Mouse (Mus musculus): ENCODE data around the gene Prkn. TPM values are rescaled to one million over a fixed set of nuclear protein-coding genes. Genes with fewer than 3 reads are reported as not detected.

The Prkn gene
- total RNA-seq, 2 experiments from 2014 or later = 16.6 to 16.8 TPM

DNA sequence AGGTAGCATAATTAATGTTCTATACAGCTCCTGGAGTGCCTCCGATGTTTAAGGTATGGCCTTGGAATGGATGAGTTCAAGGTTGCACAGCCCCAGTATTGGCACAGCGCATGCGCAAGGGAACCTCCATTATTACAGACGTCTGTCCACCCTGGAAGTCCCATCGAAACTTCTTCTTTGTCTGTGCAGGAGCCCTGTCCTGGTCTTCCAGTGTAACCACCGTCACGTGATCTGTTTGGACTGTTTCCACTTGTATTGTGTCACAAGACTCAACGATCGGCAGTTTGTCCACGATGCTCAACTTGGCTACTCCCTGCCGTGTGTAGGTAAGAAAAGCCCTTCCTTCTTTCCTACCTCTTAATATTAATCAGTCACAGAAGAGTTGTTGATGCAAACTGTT lies 794.9 kb downstream of the Prkn start:
- no peak for DNase-seq (ENCODE audit: low spot score in 2 of 2)

DNA sequence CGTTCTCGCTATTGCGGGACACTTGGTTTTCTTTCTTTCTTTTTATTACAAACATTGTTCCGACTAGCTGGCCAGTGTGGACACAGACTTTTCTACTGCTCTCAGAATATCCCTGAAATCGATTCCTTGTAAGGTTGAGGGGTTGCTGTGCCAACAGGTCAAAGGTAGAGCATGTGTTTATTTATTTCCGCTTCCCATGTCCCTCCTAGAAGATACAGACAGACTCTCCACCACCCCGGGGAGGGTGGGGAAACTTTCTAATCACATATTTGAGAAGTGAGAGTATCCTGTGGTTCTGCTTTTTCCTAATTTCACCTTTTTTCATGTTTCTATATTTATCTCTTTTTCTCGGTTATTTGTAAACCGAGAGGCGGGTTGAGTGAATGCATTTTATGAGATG lies 797.5 kb downstream of the Prkn start:
- DNase-seq (ENCODE audit: low spot score in 2 of 2) = no peak

DNA sequence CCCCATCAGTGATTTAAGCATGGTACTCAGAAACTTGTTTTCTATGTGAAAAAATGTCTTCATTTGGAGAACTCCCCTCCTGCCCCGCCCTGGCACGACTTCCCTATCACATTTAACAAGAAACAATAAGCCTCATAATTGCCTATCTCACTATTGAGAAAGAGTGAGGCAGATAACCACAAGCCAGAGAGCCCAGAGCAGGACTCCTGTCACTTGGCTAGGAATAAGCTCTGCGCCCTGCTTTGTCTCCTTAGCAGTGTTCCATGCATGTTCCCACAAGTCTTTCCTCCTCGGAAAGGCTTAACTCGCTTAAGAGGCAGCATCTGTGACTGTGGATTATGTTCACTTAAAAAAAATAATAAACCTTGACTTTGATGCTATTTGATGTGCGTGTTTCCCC lies 798.3 kb downstream of the Prkn start:
- DNase-seq (ENCODE audit: low spot score in 2 of 2) = no peak

DNA sequence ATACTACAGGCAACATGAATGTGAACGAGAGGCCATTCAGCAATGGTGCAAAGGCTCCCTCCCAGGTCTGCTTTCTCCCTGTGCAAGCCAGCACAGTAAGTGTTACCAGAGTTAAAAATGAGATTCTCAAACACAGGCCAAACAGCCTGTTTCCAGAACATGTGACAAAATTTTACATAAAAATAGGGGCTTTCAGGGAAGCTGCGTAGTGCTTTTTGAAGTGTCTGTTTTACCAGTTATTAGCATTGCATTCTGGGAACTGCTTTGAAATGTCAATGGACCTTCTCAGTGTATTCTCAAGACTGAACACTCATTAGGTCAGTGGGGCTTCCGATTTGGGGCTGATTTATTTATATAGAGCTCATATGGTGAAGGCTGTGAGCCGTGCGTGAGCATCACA lies 799.6 kb downstream of the Prkn start:
- no peak for DNase-seq (ENCODE audit: low spot score in 2 of 2)

DNA sequence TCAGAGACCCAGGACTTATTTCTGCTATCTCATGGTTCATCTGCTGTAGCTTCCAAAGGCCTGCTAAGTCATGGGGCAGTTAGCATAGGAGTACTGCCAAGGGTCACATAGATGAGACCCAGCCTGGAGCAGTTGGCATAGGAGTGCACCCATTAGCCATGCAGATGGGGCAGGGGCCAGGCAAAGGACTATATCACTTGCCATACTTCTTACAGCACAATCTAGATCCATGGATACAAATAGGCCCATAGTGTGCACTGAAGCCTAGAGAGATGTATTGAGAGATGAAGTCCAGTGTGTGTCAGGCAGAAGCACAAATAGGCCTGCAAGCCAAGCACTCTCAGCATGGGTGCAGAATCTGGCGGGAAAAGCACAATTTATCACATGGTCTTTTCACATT lies 802.1 kb downstream of the Prkn start:
- no peak for DNase-seq (ENCODE audit: low spot score in 2 of 2)

DNA sequence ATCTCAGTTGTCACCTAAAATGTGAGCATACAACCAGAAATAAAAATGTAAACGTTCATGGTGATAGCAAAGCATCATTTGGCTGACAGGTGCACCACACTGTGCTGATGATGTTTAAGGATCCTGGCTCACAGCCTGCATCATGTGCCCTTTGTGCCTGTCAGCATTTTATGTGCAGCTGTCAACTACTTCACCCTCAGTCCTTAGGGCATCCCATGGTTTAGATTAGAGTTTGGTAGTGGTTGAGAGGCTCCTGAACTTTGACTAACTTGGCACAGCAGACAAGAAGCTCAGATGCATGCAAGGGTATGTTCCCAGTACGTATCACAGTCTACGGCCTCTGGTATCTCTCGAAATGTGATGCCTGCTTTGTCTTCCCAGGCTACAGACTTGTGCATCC lies 803.8 kb downstream of the Prkn start:
- no peak for DNase-seq (ENCODE audit: low spot score in 2 of 2)

DNA sequence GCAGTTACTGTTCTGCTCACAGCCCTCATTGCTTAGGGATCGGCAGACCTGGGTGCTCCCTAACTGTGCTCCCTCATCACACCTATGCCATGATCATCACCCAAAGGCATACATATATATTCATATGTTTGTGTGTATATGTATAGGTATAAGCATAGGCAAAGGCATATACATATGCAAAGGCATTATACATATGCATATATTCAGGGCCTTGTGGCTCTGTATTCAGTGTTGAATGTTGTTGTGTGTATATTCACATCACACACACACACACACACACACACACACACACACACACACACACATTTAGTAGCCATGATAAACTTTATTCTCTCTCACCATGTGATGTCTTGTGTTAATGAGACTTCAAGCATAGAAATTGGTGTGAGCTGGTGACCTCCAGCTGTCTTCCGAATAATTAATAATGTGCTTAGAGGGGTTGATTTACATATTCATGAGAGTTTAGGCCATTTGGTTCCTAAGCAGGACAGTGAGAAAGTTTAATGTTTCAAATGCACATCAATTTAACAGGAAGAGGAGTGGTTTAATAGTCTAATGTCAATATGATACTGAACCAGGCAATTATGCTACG lies 804.8 kb downstream of the Prkn start:
- DNase-seq (ENCODE audit: low spot score in 2 of 2) = no peak

DNA sequence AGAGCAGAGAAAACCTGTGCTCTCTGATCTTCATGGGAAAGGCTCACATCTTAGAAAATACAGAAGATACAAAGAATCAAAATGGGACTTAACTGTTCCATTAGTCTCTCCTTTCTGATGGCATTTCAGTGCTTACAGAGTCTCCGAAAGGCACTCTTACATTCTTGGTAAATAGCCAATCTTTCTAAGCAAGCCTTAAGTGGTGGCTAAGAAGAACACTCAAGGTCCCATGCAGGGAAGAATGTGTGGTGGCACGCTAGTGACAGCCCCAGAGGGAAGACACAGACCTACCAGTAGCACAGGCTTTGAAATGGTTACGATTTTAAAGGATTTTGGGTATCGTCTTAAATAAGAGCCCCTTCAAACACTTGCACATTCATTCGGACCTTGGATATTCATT lies 816.2 kb downstream of the Prkn start:
- no peak for DNase-seq (ENCODE audit: low spot score in 2 of 2)

DNA sequence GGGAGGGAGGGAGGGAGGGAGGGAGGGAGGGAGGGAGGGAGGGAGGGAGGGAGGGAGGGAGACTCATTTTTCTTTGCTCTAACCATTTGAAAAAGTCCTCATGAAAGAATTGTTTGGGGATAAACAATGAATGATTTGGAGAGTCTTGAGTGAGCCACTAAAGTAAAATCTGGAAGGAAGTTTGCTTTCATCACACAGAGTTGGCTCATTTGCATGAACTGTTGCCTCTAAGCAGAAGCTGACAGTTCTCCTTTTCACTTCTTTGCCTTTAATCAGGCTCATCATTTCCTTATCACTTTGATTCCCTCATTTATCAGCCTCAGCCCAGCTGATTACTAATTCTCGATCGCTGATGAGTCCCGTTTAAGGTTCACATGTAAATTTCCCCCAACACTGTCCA lies 816.7 kb downstream of the Prkn start:
- no peak for DNase-seq (ENCODE audit: low spot score in 2 of 2)

DNA sequence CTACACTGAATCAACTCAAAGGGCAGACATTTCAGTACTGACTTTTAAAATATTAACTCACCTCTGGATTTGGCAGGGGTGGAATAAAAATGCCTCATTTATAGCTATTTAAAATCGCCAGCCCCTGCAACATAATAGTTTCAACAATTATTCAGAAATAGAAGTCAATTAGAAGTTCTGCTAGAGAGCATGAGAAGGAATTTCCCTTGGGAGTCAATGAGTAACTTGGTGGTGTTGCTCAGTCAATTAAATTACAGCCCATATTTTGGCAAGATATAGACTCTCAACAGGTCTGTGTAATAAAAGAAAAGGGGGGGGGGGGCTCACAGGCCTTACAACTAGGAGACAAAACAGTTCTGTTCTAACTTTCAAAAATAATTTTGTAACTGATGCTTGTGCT lies 821.7 kb downstream of the Prkn start:
- no peak for DNase-seq (ENCODE audit: low spot score in 2 of 2)

DNA sequence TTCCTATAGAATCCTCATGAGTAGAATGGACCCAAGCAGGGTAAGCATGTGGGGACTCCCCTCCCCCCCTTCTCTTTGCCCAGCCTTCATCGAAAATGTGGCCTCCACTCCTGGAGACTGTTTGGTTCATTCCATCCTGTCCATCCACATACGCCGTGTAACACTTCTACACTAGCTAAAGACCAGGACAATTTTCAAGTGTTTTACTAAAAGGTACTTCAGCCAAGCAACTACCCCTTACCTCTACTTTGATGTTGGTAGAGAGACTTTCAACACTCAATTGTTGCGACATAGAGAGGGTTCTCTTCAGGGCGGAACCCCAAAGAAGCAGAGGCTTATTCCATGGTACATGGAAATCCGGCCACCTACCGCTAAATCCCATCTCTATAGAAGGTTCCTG lies 823.3 kb downstream of the Prkn start:
- DNase-seq (ENCODE audit: low spot score in 2 of 2) = no peak

DNA sequence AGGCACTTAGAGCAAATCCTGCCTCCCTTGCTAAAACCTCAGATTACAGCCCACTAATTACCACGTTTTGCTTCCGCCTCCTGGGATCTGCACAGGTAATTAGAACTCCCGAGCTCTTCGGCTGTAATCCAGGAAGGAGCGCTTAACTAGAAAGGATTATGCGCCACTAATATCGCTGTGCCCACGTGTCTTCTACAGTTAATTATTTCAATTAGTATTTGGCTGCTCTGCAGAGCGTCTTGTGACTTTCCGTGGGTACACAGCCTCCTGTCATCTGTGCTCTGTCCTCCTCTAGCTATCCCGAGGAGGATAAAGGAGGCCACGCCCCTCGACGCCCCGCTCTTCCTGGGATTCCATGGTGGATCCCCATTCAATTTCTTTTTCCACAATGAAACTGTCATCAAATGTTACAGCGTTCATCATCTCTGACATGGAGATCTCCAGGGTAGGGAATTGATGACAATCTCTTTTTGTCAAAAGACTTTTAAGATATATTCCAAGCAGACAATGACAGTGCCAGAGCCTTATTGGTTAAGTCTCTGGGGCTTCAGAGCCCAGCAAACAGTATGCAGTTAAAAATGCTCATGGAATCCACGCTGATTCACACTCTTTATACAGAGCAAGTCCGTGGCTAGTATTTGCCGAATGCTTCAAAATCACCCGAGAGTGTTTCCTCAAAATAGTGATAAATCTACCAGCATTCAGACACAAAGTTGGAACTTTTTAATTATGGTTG lies 824.6 kb downstream of the Prkn start:
- DNase-seq (ENCODE audit: low spot score in 2 of 2) = peak in 1 of 2 experiments; percentile 33

DNA sequence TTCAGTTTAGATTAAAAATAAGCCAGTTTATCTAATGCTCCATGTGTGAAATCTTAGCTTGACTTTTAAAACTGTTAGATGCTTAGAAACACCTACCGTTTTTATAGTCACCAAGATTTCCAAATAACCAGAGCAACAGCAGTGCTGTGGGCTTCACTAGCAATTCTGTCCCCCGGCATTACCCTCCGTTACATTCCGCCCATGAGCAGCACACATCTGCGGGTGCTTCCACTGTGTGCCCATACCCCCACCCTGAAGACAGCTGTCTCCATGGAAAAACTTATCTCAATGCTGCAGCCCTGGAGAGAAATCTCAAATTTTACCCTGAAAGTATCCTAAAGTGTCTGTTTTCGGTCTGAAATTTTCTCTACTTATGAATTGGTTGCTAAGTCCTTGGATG lies 839.5 kb downstream of the Prkn start:
- DNase-seq (ENCODE audit: low spot score in 2 of 2) = peak; percentile 12 to 23

DNA sequence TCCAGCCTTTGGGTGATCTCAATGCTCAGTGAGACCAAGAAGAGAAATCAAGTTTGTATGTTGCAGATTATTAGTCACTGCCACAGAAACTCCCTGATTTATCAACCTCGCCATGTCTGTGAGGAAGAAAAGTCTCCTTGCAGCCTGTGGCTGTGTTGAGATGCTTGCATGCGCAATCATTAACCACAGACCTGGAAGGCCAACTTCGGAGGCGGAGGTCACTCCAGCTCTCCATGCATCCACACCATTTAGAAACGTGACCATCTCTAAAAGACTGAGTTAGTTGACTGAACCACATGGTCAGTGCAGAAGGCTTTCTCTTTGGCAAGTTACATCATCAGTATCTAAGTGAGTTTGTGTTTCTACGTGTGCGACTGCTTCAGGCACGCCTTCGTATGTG lies 840.3 kb downstream of the Prkn start:
- no peak for DNase-seq (ENCODE audit: low spot score in 2 of 2)

DNA sequence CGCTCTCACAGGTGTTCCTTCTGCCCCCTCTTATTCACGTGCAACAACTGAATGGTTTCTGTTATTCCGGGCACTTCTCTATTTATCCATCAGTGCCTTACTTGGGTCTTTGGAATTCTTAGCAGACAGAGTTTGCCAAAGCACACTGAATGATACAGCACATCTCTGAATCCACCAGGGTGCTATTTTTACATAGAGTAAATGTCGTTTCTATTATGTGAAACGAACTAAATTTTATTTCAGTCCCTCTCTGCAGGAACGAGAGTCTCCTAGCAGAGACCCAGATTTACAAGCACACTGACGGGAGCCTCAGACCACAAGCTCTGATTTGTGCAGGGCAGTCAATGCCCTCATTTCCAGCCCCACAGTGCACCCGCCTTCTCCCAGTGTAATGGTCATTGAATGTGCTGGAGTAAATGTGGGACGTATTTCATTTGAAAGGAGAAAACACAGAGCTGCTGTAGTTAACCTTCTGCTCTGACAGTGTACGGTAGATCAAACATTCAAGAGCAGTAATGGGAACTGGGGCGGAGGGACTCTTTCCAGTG lies 841.7 kb downstream of the Prkn start:
- DNase-seq (ENCODE audit: low spot score in 2 of 2) = peak in 1 of 2 experiments; percentile 18

DNA sequence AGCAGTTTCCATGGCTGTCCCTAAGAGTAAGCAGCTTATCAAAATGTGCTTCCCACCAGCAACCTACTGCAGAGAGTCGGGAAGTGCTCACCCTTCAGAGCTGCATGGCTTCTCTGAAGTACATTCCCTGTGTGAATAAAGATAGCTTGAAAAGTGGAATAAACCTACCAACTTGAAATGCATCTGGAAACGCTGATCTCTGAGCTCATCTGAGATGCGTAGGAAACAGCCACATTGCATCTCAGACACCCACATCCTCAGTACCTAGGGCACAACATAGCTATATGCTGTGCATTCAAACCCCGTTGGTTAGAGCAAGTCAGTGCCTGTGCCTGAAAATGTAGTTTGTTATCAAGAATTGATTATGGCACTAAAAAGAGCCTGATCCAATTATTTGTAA lies 864.8 kb downstream of the Prkn start:
- DNase-seq (ENCODE audit: low spot score in 2 of 2) = no peak

DNA sequence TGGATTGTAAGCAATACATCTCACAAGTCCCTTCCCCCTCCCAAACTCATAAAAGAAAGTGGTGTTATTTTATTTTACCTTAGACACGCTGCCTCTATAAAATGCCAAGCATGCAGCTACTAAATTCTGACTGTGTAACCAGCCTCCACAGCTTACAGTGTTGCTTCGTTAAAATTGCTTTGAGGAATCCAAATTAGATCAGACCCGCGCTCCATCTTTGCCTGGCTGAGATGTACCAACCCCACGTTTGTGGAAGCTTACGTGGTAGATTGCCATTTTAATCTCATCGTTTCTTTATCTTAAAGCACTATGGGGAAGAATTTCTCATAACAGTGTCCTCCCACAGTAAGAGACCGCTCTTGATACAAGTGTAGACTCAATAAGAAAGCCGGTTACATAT lies 865.6 kb downstream of the Prkn start:
- DNase-seq (ENCODE audit: low spot score in 2 of 2) = no peak

DNA sequence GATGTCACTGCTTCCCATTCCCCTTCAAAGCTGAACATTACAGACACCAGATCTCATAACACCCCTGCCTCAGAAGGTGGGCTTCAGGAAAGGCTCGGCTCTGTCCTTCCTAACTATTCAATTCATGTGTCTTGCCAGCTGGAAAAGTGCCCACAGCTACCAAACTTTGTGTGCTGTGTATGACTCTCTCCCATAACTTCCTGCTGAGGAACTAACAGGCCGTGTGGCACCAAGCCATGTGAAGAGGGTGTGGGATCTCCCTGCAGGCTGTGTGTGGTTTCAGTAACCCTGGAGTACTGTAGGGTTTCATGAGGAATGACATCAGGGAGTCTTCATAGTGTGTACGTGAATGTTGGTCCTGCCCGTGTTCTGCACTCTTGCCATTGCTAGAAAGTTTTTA lies 871.9 kb downstream of the Prkn start:
- no peak for DNase-seq (ENCODE audit: low spot score in 2 of 2)

DNA sequence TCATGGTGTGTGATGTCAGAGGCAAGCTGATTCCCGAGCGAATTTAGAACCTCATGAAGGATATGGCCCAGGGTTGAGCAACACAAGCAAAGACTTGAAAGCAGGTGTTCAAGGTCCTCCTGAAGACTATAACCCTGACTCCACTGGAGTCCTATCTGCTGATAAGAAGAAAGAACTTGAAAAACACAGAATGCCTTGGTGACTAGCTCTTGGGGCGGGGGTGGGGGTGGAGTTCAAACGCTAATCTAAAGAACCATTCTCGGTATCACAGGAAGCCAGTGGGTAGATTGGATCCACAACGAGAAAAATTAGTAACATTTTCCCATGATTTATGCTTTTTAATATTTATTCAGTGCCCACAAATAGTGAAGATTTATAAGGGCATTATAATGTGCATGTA lies 879.6 kb downstream of the Prkn start:
- no peak for DNase-seq (ENCODE audit: low spot score in 2 of 2)

DNA sequence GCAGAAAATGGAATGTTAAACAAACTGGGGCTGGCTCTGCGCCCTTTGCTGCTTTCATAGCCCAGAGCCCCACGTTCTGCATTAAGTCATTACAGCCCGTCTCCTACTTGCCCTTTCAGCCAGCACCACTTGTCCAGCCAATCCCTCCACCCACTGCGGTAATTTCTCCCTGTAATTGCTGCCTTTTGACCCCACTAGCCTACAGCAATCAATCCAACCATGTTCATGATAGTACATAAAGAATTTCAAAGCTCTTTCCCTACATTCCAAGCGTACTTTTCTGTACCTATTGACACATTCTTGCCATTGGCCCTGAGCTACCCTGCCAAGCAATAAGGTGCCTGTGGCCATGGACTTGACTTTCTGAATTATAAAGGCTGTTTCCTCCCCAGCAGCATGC lies 881.7 kb downstream of the Prkn start:
- DNase-seq (ENCODE audit: low spot score in 2 of 2) = no peak

DNA sequence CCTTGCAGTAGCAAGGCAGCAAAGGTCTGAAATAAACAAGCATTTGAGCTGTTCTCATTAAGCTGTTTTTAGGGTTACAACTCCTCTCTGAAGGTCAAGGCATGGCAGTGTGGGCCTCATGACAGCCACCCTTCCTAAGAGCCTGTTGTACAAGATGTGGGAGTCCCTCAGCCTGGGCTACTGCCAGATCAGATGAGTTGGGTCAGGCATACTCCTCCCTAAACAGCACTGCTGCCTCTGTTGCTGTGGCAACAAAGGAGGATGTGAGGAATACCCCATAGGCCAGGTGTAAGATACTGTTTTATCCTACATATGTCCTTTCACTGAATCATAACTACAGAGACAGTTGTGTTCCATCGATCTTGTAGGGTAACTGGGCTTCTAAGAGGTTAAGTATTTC lies 882.3 kb downstream of the Prkn start:
- no peak for DNase-seq (ENCODE audit: low spot score in 2 of 2)

DNA sequence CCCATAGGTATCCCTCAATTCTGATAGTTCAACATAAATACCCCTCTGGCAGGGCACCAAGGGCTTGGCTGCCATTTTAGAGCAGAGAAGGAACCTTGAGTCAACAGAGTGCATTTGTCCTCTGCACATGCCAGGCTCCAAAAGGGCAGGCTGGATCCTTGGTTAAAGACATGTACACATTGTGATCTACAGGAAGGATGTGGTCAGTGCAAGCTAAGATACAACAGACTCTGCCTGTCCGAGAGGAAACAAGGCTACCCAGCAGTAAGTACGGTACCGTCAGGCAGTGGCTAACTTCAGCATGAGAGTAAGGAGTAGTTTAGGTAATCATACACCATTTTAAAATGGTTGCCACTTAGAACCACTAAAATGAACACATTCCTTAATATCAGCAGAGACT lies 884.0 kb downstream of the Prkn start:
- no peak for DNase-seq (ENCODE audit: low spot score in 2 of 2)

DNA sequence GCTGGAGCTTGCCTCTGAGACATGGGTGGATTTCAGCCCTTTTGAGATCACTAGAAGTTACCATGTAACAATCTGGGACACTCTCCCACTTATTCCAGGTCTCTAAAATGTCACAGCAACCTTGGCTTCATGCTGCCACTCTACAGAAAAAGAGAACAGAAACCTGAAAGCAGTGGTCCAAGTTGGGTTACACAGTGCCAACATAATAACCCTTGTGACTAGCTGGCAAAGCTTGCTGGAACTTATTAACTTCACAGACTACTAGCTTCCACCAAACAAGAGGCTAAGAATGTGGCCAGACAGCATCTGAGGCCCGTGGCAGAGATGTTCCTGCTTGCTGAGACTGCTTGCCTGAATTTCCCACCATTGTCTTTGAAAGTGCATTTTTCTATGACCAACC lies 886.9 kb downstream of the Prkn start:
- DNase-seq (ENCODE audit: low spot score in 2 of 2) = no peak

All from layer of hippocampus, adult 18-20 months (tissue).